Mouse (Mus musculus) natural killer cell, adult 2 months (primary cell): Measurements from ENCODE around the gene Dirc2.

Source experiments
- DNase-seq, 2 experiments: peaks; one replicate each; pipeline ENCODE4 v3.0.0; 2022; ENCODE audit warnings: low spot score in 2 of 2

The Dirc2 gene

DNA sequence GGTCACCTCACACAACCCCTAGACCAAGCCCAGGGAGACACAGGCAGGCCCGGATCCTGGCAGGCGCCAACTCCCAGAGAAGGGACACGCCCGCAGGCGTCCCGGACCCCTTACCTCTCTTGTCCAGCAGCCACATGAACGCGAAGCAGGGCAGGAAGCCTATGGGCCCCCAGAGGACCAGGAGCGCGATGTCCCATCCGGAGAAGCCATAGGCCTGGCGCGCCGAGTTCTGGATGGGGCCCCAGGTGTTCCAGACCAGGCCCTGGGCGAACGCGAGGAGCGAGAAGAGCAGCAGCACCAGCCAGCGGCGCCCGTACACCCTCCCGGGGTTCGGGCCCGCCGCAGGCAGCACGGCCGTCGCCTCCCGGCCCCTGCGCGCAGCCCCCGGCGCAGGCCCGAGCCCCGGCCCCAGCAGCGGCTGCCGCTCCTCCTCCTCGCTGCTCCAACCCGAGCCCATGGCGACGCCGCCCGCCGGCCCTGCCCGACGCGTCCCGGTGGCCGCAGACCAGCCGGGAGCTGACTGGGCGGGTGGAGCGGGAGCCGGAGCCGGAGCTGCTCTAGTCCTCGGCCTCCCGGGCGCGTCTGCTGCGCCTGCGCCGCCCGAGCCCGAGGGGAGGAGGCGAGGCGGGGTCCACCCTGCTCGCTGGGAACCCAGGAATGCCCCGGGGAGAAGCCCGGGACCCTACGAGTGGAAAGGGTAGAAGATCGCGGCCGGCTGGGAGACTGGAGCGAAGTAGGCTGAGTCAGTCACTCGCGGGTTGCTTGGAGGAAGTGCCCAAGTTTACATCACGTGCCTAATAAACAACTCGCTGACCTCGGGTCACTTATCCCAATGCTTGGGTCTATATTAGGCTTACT, at the start of gene Dirc2:
Gene Dirc2, minus strand, starts transcription at position 572 of the 858 bp plus-strand sequence.
- peak; percentile 36 to 58 for DNase-seq

- DNase-seq: peak; percentile 56 to 72
Measured at GRCm38 (mm10) chr16:35817255-35818089, 48.3 kb upstream of the Dirc2 start.

DNA sequence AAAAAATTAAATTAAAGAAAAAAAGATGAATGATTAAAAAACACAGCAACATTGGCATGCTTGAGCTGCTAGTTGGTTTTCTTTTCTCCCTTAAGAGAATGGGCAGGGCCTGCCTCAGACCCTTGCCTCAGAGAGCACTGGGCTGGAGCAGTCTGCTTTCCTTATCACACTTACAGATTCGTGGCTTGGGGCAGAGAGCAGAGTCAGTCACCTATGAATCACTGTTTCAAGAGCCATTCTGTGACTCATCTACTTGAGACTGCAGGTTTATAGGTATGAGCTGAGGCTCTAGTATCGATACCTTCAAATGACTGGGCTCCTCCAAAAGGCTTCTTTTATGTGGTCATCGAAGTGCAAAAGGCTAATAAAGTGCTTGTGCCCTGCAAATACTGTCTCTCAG, 44.0 kb upstream of the Dirc2 start:
- no peak for DNase-seq

DNA sequence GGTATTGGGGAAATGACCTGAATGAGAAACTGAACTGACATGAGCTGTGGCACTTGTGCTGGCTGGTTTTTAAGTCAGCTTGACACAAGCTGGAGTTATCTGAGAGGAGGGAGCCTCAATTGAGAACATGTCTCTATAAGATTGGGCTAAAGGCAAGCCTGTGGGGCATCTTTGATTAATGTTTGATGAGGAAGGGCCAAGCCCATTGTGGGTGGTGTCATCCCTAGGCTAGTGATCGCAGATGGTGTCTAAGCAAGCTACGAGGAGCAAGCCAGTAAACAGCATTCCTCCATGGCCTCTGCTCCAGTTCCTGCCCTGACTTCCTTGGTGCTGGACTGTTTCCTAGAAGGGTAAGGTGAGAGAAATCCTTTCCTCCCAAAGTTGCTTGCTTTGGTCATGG, 39.7 kb upstream of the Dirc2 start:
- DNase-seq: no peak

- DNase-seq: no peak
Measured at GRCm38 (mm10) chr16:35807663-35807992, 38.5 kb upstream of the Dirc2 start.

DNA sequence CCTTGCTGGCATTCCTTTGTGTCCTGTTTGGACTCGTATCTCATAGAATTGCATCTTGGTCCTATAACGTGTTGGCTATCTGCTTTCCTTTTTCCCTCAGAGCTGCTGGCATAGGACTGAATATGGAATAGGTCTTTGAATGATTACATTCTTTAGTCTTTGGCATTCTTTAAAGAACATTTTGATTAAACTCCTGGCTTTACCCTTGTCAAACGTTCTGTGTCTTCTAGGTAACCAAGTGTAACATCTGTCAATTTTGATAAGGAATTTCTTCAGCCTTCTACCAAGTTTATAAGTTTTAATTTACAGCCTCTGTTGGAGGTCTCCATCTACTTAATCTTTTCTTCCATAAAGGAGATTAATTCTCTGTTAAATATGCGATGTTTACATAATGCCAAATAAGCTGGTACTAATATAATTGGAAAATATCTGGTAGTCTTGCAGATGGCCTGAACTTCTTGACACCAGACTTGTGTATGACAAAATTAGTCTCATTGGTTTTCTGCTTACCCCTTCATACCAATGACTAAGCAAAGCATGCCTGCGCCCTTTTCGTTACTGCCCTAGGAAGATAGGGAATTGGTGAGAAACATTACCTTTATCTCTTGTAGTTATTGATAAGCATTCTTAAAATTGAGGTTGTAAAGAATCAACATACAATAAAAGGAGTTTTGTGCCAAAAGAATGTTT, 38.0 kb upstream of the Dirc2 start:
- no peak for DNase-seq

- no peak for DNase-seq
Measured at GRCm38 (mm10) chr16:35803723-35804122, 34.6 kb upstream of the Dirc2 start.

DNA sequence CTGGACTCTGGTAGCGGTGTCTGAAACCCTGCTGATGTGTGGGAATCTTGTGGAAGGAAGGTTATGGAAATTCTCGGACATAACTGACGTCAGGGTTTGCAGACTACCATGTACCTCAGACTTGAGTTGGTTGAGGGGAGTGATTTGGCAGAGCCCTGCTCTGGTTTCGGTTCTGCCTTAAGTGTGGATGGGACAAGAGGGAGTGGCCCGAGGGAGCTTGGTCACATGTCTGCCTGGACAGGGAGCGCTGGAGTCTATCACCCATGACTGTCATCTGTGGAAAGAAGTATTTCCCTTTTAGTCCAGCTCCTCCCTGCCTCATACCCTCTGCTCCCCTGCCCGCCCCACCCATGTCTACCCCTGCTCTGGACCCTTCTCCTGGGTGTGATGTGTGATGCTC, 33.0 kb upstream of the Dirc2 start:
- DNase-seq: no peak

GRCm38 (mm10) chr16:35791962-35792521, 22.9 kb upstream of the Dirc2 start:
- DNase-seq: no peak

- no peak for DNase-seq
Measured at GRCm38 (mm10) chr16:35788330-35788729, 19.2 kb upstream of the Dirc2 start.

DNA sequence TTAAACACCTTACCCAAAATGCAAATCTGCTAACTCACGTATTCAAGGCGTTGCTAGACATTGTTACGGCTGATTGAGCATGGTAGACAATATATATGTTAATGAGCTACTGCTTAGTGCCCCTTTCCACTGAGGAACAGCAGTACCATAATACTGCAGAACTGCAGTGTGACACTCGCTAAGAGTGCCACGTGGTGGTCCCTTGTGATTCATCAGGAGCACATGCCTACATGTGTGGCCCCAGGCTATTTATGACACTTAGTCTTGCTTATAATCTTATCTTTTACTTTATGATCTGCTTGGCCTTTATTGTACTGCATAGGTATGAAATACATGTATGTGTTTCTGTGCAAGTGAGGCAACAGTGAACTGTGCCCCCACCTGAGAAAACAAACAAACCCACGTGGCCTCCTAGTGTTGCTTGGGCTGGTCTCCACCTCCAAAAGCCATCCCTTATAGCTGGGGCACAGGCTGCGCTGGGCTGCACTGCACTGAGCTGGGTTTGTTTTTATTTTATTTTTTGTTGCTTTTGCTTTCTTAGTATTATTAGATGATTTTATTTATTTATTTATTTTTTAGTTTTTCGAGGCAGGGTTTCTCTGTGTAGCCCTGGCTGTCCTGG, 18.5 kb upstream of the Dirc2 start:
- no peak for DNase-seq

DNA sequence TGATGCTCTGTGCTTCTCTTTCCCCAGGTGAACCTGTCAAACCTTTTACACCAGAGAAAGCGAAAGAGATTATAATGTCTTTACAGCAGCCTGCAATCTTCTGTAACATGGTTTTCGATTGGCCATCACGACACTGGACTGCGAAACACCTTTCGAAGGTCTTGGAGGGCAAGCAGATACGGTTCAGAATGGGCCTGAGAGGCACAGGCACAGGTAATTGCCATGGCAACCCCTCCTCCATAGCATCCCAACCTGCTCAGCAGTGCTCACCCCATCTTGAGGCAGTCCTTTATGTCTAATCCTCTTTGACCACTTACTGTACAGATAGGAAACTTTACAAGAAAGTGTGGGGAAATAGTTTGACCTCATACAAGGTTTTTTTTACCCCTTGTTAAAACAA, 18.0 kb upstream of the Dirc2 start:
- no peak for DNase-seq

DNA sequence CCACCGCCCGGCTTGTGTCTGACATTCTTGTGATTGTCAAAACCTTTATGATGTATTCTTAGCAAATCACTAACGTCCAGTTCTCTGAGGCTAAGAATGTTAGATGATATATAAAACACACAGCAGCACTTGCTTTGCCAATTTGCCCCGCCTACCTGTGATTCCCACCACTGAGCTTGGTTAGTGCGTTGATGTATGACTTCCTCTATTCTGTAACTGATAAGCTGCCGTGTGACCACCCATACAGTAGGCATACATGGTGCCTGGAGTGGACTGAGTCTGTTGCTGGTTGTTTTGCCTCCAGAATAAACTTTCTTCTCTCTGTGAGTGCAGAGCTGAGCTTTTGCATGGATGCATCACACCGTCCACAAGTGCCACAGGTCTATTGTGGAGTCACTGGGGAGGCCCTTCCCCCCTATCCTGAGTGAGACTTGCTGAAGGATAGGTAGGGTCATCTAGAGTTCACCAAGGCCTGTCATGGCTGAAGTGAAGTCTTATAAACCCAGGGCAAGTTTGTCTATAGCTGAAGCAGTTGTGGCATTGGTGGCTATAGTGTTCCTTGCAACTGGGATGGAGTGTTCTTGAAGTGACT, 15.1 kb upstream of the Dirc2 start:
- no peak for DNase-seq

DNA sequence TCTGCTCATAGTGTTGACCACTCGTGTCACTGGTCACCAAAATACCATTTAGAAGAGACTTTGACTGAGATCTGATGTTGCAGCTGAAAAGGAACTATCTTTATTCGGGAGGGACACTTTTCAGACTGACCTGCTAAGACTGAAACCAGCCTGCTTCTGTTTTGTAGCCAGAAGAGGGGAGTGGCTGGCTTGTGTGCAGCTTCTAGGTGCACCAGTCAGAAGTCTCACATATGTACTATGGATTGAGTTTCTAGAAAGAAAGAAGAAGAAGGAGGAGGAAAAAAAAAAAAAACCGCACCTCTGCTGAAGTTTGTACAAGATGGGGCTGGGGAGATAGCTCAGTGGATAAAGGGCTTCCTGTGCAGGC, 14.0 kb upstream of the Dirc2 start:
- no peak for DNase-seq

DNA sequence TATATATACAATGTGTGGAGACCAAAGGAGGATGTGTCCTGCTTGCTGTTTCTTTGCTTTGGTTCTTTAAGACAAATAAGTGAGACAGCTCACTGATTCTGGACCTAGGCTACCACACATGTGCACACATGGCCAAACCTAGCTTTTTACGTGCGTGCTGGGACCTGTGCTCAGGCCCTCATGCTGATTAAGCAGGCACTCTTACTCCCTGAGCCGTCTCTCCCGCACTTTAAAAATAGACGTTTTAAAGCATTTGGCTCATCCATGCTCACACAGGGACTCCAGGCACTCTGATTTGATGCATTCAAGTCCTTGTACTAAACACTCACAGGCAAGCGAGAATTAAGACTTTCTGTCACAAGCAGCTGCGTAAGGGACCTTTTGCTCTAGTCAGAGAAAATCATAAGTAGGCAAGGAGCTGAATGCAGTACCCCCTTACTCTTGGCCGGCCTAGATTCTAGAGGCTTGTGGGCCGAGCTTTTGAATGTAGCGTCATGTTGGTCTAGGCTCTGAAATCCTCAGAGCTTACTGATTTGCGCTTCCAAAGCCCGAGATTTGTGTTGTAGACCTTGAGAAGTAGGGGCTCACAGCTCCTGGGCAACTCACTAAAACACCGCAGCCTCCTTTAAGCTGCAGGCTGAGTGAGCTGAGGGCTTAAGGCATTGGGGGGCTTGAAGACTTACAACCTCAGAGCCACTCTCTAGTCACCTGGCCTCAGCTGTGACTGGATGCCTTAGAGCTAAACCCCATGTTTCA, 13.5 kb upstream of the Dirc2 start:
- DNase-seq: no peak

- no peak for DNase-seq
Measured at GRCm38 (mm10) chr16:35781651-35782050, 12.5 kb upstream of the Dirc2 start.

- DNase-seq: no peak
Measured at GRCm38 (mm10) chr16:35781096-35781495, 11.9 kb upstream of the Dirc2 start.

DNA sequence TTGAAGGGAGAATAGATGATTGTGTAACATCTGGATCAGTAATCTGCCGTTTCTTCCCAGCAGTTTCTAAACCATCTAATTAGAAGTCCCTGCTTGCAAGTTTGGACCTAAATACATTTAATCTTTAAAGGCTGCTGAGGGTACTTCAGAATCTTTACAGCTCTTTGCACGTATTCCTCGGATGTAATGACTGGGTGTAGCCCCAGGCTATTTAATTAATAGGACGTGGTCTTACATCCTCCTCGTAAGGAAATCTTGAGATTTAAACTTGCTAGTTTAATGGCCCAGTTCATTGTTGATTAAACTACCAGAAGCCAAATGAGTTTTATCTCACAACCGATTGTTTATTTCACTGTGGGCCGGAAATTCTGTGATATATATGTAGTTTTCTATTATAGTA, 10.5 kb upstream of the Dirc2 start:
- DNase-seq: no peak

DNA sequence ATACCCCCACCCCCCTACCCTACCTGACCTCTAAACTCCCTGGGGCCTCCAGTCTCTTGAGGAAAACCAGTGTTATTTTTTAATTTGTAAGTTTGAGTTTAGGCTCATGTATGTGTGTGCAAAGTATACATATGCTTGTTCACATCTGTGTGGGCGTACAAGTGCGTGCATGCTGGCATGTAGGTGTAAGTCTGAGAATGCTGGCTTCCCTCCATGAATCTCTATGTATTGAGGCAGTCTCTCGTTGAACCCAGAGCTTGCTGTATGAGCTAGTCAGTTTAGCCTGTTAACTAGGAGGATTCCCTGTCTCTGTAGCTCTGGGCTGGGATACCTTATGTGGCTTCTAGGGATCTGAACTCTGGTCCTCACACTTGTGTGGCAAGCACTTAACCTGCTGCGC, 8.6 kb upstream of the Dirc2 start:
- DNase-seq: no peak

GRCm38 (mm10) chr16:35776737-35777136, 7.6 kb upstream of the Dirc2 start:
- no peak for DNase-seq

DNA sequence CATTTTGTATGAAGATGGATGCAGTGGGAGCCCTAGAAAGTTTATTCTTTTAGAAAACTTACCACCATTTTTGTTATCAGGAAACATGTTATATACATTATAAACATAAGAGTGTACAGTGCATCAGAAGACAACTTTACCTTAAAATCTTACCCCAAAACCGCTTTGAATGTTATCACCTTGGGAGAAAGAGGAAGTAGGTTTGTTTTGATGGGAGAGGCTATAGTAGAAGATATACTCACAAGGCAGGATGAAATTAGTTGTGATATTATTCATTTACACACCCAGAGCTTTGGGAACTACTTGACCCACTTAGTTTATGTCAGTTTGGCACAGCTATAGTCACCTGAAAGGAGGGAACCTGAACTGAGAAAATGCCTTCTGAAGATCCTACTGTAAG, 6.7 kb upstream of the Dirc2 start:
- DNase-seq: no peak
